Mouse (Mus musculus): Measurements from ENCODE around the gene Mllt10. TPM values are rescaled to one million over a fixed set of nuclear protein-coding genes. Genes with fewer than 3 reads are reported as not detected.

The Mllt10 gene
- polyA plus RNA-seq, 1 experiment from 2014 or later: 26.2 TPM

- H3K4me2 ChIP-seq: peak overlapping the region; percentile 87
- peaks cover 41% of the 10 kb centered on the region for H3K4me1 ChIP-seq (replicated peaks)
- no peaks in the 10 kb centered on the region for H3K9me3 ChIP-seq (replicated peaks)
- WGBS (ENCODE audit: insufficient replicate concordance): under 1% methylated on average over 44 of the region's 44 CpGs
- H3K27me3 ChIP-seq: peaks cover 81% of the 10 kb centered on the region
- peak; percentile 78 for ATAC-seq (ENCODE audit: insufficient read depth)
- H3K9ac ChIP-seq: peak overlapping the region; percentile 48
- H3K36me3 ChIP-seq (replicated peaks): no peaks in the 10 kb centered on the region
- peak overlapping the region; percentile 63 for H3K4me3 ChIP-seq (replicated peaks)
- peak overlapping the region; percentile 78 for H3K27ac ChIP-seq (replicated peaks)
Observed at GRCm38 (mm10) chr2:18027448-18028139, 27.4 kb upstream of the Mllt10 start.

- peaks cover 89% of the 10 kb centered on the region for H3K27me3 ChIP-seq
- peak overlapping the region; percentile 63 for H3K4me3 ChIP-seq (replicated peaks)
- peak; percentile 61 for ATAC-seq (ENCODE audit: insufficient read depth)
Observed at GRCm38 (mm10) chr2:18028140-18029021, 26.7 kb upstream of the Mllt10 start.

GRCm38 (mm10) chr2:18029656-18030055 lies 25.4 kb upstream of the Mllt10 start:
- Histone ChIP-seq H3K4me2 (no peak overlapping the region), H3K4me1 (replicated peaks) (peaks cover 41% of the 10 kb centered on the region), H3K9me3 (replicated peaks) (no peaks in the 10 kb centered on the region), H3K27ac (replicated peaks) (no peak overlapping the region), H3K27me3 (peaks cover 95% of the 10 kb centered on the region), H3K9ac (no peak overlapping the region), H3K4me3 (replicated peaks) (no peak overlapping the region), H3K36me3 (replicated peaks) (no peaks in the 10 kb centered on the region)
- no peak for ATAC-seq (ENCODE audit: insufficient read depth)
- 72% methylated on average over 7 of the region's 7 CpGs for WGBS (ENCODE audit: insufficient replicate concordance)

More at GRCm38 (mm10) chr2:18028140-18029021, 26.7 kb upstream of the Mllt10 start:
- peaks cover 41% of the 10 kb centered on the region for H3K4me1 ChIP-seq (replicated peaks)
- H3K4me2 ChIP-seq: peak overlapping the region; percentile 87
- no peaks in the 10 kb centered on the region for H3K9me3 ChIP-seq (replicated peaks)
- under 1% methylated on average over 61 of the region's 61 CpGs for WGBS (ENCODE audit: insufficient replicate concordance)
- peak overlapping the region; percentile 48 for H3K9ac ChIP-seq
- no peaks in the 10 kb centered on the region for H3K36me3 ChIP-seq (replicated peaks)
- peak overlapping the region; percentile 78 for H3K27ac ChIP-seq (replicated peaks)

GRCm38 (mm10) chr2:18030581-18030980 lies 24.5 kb upstream of the Mllt10 start:
- 67% methylated on average over 8 of the region's 8 CpGs for WGBS (ENCODE audit: insufficient replicate concordance)
- Histone ChIP-seq H3K9ac (no peak overlapping the region), H3K4me1 (replicated peaks) (peaks cover 39% of the 10 kb centered on the region), H3K4me3 (replicated peaks) (no peak overlapping the region), H3K9me3 (replicated peaks) (no peaks in the 10 kb centered on the region), H3K36me3 (replicated peaks) (no peaks in the 10 kb centered on the region), H3K27me3 (peaks cover 97% of the 10 kb centered on the region), H3K27ac (replicated peaks) (no peak overlapping the region), H3K4me2 (no peak overlapping the region)
- ATAC-seq (ENCODE audit: insufficient read depth): no peak

GRCm38 (mm10) chr2:18031271-18031821 lies 23.7 kb upstream of the Mllt10 start:
- peaks cover 92% of the 10 kb centered on the region for H3K27me3 ChIP-seq
- H3K4me2 ChIP-seq: peak overlapping the region; percentile 66
- no peaks in the 10 kb centered on the region for H3K9me3 ChIP-seq (replicated peaks)
- ATAC-seq (ENCODE audit: insufficient read depth): no peak
- H3K4me1 ChIP-seq (replicated peaks): peaks cover 33% of the 10 kb centered on the region
- 8% methylated on average over 26 of the region's 26 CpGs for WGBS (ENCODE audit: insufficient replicate concordance)
- H3K9ac ChIP-seq: peak overlapping the region; percentile 19; the same call in 1 of the 2 replicates
- H3K36me3 ChIP-seq (replicated peaks): no peaks in the 10 kb centered on the region
- H3K27ac ChIP-seq (replicated peaks): no peak overlapping the region
- H3K4me3 ChIP-seq (replicated peaks): peak overlapping the region; percentile 41

- Histone ChIP-seq H3K4me2 (peak overlapping the region; percentile 66), H3K4me3 (replicated peaks) (peak overlapping the region; percentile 41), H3K27ac (replicated peaks) (no peak overlapping the region), H3K9me3 (replicated peaks) (no peaks in the 10 kb centered on the region), H3K4me1 (replicated peaks) (peaks cover 26% of the 10 kb centered on the region), H3K36me3 (replicated peaks) (no peaks in the 10 kb centered on the region), H3K27me3 (peaks cover 90% of the 10 kb centered on the region), H3K9ac (peak overlapping the region; percentile 19; the same call in 1 of the 2 replicates)
- ATAC-seq (ENCODE audit: insufficient read depth): no peak
- WGBS (ENCODE audit: insufficient replicate concordance): 7% methylated on average over 34 of the region's 34 CpGs
Observed at GRCm38 (mm10) chr2:18031831-18032537, 23.1 kb upstream of the Mllt10 start.

- WGBS (ENCODE audit: insufficient replicate concordance): 55% methylated on average over 5 of the region's 5 CpGs
- H3K4me3 ChIP-seq (replicated peaks): no peak overlapping the region
Observed at GRCm38 (mm10) chr2:18032538-18032895, 22.5 kb upstream of the Mllt10 start.

GRCm38 (mm10) chr2:18033166-18034108 lies 21.6 kb upstream of the Mllt10 start:
- H3K4me3 ChIP-seq (replicated peaks): no peak overlapping the region
- no peak overlapping the region for H3K9ac ChIP-seq
- 58% methylated on average over 10 of the region's 10 CpGs for WGBS (ENCODE audit: insufficient replicate concordance)
- no peaks in the 10 kb centered on the region for H3K9me3 ChIP-seq (replicated peaks)
- H3K27ac ChIP-seq (replicated peaks): no peak overlapping the region
- peaks cover 12% of the 10 kb centered on the region for H3K4me1 ChIP-seq (replicated peaks)
- H3K36me3 ChIP-seq (replicated peaks): no peaks in the 10 kb centered on the region
- ATAC-seq (ENCODE audit: insufficient read depth): no peak
- H3K4me2 ChIP-seq: no peak overlapping the region
- peaks cover 90% of the 10 kb centered on the region for H3K27me3 ChIP-seq

More at GRCm38 (mm10) chr2:18032538-18032895, 22.5 kb upstream of the Mllt10 start:
- Histone ChIP-seq H3K4me2 (no peak overlapping the region), H3K4me1 (replicated peaks) (peaks cover 21% of the 10 kb centered on the region), H3K27ac (replicated peaks) (no peak overlapping the region), H3K36me3 (replicated peaks) (no peaks in the 10 kb centered on the region), H3K9me3 (replicated peaks) (no peaks in the 10 kb centered on the region), H3K9ac (no peak overlapping the region), H3K27me3 (peaks cover 90% of the 10 kb centered on the region)
- ATAC-seq (ENCODE audit: insufficient read depth): no peak

- Histone ChIP-seq H3K27me3 (peaks cover 91% of the 10 kb centered on the region), H3K9me3 (replicated peaks) (no peaks in the 10 kb centered on the region)
- WGBS (ENCODE audit: insufficient replicate concordance): 68% methylated on average over 10 of the region's 10 CpGs
Observed at GRCm38 (mm10) chr2:18034371-18035250, 20.4 kb upstream of the Mllt10 start.

More at GRCm38 (mm10) chr2:18034371-18035250, 20.4 kb upstream of the Mllt10 start:
- Histone ChIP-seq H3K27ac (replicated peaks) (no peak overlapping the region), H3K4me1 (replicated peaks) (peaks cover 8% of the 10 kb centered on the region), H3K36me3 (replicated peaks) (no peaks in the 10 kb centered on the region), H3K4me3 (replicated peaks) (no peak overlapping the region), H3K4me2 (no peak overlapping the region), H3K9ac (no peak overlapping the region)
- no peak for ATAC-seq (ENCODE audit: insufficient read depth)
